Mouse (Mus musculus): ENCODE measurements at regions not wholly inside any gene's neighbourhood (a gene's known extent, or its start where the extent isn't known, plus 50 kb on each side); places are given as distances from the start of the nearest gene placed in this dataset.

GRCm38 (mm10) chr2:51073040-51073594 is 75.8 kb downstream of the Rnd3 start:
- DNase-seq (ENCODE audit: low spot score), result peak; percentile 42

DNA sequence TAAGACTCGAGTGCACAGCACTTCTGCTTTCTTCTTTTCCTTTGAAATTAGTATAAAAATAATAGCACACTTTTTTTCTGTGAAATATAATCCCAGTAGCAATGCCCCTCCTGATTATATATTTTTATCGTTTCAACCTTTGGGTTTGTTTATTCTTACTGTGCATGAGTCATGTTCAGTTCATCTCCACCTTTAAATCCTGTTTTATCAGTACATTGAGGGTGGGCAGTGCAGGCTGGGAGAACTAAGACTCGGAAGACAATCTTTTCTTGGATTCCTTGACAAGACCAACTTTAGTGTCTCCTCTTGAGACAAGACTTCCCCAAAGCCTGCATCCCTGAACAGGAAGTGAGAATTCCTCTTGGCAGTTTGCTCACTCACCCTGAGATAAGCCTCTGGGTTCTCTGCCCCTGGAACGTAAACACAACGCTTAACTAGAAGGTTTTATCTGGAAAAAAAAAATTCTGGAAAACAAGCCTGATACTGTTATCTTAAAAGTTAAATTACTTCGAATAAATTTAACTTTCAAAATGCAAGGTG is 76.5 kb downstream of the Rnd3 start:
- DNase-seq (ENCODE audit: low spot score), result peak; percentile 36

- no peak for DNase-seq (ENCODE audit: low spot score)
These were observed 78.0 kb downstream of the Rnd3 start for GRCm38 (mm10) chr2:51070902-51071301.

DNA sequence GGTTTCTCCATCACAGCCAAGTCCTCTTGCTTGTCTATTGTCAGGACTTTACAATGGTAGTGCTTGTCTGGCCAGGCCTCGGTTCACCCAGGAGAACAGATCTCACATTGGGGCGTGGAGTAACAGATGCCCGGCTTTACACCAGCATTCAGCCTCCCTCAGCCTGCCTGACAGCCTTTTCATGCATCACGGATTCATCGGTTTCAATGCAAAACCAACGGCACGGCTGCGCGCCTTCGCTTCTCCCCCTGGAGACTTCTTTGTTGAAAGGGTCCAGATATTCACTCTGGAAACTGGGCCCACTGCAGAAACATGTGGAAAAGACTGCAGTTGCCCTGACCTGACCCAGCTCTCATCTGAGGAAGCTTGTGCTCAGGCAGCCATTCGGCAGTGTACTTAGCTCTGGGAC is 82.5 kb downstream of the Rnd3 start:
- no peak for DNase-seq (ENCODE audit: low spot score)

DNA sequence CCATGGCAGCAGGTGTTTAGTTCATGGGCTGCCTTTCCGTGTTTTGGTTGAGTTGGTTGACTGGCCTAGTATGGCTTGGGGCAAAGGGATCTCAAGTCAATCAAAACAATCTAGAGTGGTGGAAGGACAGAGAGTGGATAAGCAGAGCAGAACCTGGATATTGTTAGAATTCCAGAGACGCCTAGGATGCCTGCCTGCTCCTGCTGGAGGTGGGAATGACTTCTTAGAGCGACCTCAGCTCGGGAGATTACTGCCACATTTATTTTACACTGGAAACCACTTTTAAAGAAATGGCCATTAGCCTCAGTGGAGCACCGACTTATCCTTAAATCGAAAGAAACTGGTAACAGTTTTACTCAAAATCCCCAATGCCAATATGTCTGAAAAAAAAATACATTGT is 83.1 kb downstream of the Rnd3 start:
- no peak for DNase-seq (ENCODE audit: low spot score)

- no peak for DNase-seq (ENCODE audit: low spot score)
These were observed 84.1 kb downstream of the Rnd3 start for GRCm38 (mm10) chr2:51064821-51065220.

- no peak for DNase-seq (ENCODE audit: low spot score)
These were observed 86.9 kb downstream of the Rnd3 start for GRCm38 (mm10) chr2:51062049-51062448.

- no peak for DNase-seq (ENCODE audit: low spot score)
These were observed 90.8 kb downstream of the Rnd3 start for GRCm38 (mm10) chr2:51058158-51058557.

- DNase-seq (ENCODE audit: low spot score), result peak; percentile 80
These were observed 92.7 kb downstream of the Rnd3 start for GRCm38 (mm10) chr2:51056141-51056731.

GRCm38 (mm10) chr2:51055339-51055738 is 93.6 kb downstream of the Rnd3 start:
- DNase-seq (ENCODE audit: low spot score), result no peak

DNA sequence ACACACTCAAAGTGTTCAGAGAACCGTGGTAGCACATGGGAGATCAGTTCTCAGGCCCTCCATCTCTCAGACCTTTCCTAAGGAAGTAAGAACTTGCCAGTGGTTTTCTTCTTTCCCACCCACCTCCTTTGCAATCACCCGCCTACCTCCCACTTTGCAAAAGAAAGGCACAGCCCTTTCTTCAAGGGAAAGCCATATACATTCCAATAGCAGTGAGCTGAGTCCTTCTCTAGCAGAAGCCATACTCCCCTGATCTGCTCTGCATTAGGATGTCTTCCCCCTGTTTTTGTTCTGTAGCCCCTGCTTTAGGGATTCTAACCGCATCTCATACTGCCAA is 99.1 kb downstream of the Rnd3 start:
- no peak for DNase-seq (ENCODE audit: low spot score)

GRCm38 (mm10) chr2:51049101-51049833 is 99.6 kb downstream of the Rnd3 start:
- no peak for DNase-seq (ENCODE audit: low spot score)

DNA sequence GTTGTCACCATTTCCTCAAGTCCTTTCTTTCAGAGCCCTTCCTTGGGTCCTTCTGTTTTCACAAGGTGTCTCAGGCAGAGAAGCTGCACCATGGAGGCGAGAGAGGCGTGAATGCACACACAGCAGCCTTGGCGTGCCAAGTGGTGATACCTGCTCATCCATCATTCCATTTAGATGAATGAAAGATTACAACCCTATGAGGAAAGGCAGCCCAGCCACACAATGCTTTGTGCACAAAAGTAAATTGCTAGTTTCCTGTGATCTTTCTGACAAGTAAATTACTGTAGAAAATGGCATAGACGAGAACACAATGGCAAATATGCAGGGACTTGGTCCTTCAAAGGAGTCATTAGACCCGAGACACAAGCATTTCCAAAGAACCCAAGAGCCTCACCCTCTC is 101.4 kb downstream of the Rnd3 start:
- no peak for DNase-seq (ENCODE audit: low spot score)

DNA sequence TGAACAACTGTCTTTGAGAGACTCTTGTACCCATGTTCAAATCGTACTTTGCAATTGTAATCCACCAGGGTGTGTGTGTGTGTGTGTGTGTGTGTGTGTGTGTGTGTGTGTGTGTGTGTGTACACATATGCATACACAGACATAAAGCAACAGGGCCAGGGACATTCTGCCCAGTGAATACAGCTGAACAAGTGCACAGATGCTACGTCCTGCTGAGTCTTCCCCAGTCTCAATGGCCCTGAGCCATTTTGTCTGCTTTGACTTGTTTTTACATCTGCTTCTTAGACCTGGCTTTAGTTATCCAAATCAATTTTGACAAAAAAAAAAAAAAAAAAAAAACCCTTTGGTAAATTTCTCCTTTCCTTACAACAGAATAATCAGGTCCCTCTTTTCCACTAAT is 103.3 kb downstream of the Rnd3 start:
- no peak for DNase-seq (ENCODE audit: low spot score)

GRCm38 (mm10) chr2:51041101-51041500 is 107.8 kb downstream of the Rnd3 start:
- no peak for DNase-seq (ENCODE audit: low spot score)

DNA sequence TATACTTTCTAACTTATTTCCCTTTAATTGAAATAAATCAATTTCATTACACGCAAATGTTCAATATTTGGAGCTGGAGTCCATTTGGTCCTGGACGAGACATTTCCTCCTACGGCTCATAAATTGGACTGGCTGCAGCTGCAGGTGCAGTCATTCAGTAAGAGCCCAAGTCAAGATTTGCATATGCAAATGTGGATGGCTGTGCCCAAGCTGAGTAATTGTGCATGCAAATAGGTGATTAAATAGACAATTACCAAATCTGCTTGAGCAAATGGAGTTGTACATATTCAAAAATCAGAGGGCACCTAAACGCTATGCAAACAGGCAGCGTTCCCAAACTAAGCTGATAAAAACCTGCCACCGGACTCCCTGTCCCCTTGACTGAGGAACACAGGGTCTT is 110.2 kb downstream of the Rnd3 start:
- no peak for DNase-seq (ENCODE audit: low spot score)

GRCm38 (mm10) chr2:51036995-51037394 is 111.9 kb downstream of the Rnd3 start:
- no peak for DNase-seq (ENCODE audit: low spot score)

DNA sequence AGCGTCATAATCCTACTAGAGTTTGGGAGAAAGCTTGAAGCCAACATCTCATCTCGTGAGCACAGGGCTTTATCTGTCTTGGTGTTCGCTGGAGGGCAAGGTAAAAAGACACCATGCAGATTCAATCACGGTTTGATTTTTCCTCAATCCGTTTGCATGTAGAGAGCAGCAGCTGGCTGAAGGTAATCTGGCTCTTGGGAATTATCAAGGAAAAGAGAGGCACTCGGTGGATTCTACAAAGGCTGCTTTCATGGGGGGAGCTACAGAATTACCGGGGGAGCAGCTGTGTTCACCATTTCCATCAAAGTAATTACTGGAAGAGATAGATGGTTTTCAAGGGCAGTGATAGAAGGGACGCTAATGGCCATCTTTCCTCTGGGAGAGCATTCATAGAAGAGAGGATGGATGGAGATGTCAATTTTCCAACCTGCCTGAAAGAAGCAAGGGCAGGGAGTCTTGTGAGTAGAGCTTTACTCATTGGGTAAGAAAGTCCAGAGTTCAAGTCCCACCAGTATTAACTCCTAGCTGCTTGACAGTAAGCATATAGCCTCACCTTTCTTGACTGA is 112.6 kb downstream of the Rnd3 start:
- DNase-seq (ENCODE audit: low spot score), result no peak

- DNase-seq (ENCODE audit: low spot score), result no peak
These were observed 115.0 kb downstream of the Rnd3 start for GRCm38 (mm10) chr2:51033881-51034280.

GRCm38 (mm10) chr2:51022479-51022878 is 126.4 kb downstream of the Rnd3 start:
- DNase-seq (ENCODE audit: low spot score), result peak; percentile 15

DNA sequence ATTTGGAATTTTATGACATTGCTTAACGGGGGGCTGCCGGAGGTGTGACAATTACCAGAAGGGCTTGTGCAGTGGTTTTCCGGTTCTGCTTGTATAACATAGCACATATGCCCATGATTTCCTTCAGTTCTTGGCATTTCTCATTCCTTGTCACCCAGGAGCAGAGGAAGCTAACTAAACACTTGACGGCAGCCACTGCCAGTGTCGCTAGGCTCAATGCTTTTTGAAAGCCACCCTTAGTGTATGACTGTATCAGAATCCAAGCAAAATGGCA is 132.8 kb downstream of the Rnd3 start:
- no peak for DNase-seq (ENCODE audit: low spot score)

- no peak for DNase-seq (ENCODE audit: low spot score)
These were observed 133.4 kb downstream of the Rnd3 start for GRCm38 (mm10) chr2:51015360-51016128.

DNA sequence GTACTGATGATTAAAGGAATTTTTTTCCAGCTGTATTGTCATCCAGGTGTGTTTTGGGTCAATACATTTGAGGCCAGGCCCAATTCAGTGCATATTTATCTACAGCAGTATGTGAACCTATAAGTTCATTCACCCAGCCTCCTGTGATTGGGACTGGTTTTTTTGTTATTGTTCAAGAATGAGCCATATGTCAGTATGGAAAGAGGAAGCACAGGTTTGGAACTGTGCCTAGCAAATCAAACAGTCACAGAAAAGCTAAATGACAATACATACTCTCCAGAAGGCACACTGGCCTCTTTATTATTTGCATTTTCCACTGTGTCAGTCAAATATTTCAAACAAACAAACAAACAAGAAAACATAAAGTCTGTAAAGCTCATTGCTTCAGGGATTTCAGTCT is 134.7 kb downstream of the Rnd3 start:
- no peak for DNase-seq (ENCODE audit: low spot score)

Data from yolk sac, embryonic 10.5 days (tissue).